Mouse (Mus musculus) testis, adult 2 months (tissue): ENCODE results near the gene Fam171a1.

ENCODE experiments used
- CTCF ChIP-seq: fragments of 200-500 bp; IDR thresholded peaks from 2 replicates; pipeline ENCODE4 v1.5.1; 2012; ENCODE audit warnings: low read depth, mild to moderate bottlenecking, inconsistent platforms, low read length, moderate library complexity; ENCODE audit not compliant: control insufficient read depth, insufficient read depth, insufficient replicate concordance
- POLR2A ChIP-seq: fragments of 200-500 bp; IDR thresholded peaks from 2 replicates; pipeline ENCODE4 v1.6.1; 2012; ENCODE audit warnings: low read depth, mild to moderate bottlenecking, inconsistent platforms, low read length, moderate library complexity; ENCODE audit not compliant: control insufficient read depth

GRCm38 (mm10) chr2:3183656-3184055, 69.6 kb downstream of the Fam171a1 start:
- no peak for TF ChIP-seq CTCF
- TF ChIP-seq POLR2A, result no peak
